In genomic region chr16:10674020-10674419, GRCm38 (mm10) we compare ENCODE assay signal across 15 mouse cellular contexts.
DNase-seq lines count a peak whose midpoint lies in the region; ATAC-seq and TF ChIP-seq lines count a peak whose summit lies in the region.
"Had no signal": no experiment of that assay in that cellular context is flagged by ENCODE, and none has a peak within 500 bp of the region (broad histone marks: within the 10 kb centered on the region; RNA-seq: fewer than 3 reads in every experiment).

No protein-coding gene starts in this region.

- WGBS in heart, embryonic 13.5 days = 22% methylated on average over 2 of the region's 2 CpGs
- 81% methylated on average over 2 of the region's 2 CpGs for WGBS in thymus, adult 2 months
- 28% methylated on average over 2 of the region's 2 CpGs for WGBS in intestine, postnatal 0 days

- no peak overlapping the region for H3K4me2 ChIP-seq in heart, embryonic 13.5 days
- H3K4me2 ChIP-seq in intestine, postnatal 0 days (replicated peaks; ENCODE audit: low read depth) = no peak overlapping the region
- H3K4me2 ChIP-seq: embryonic facial prominence, embryonic 15.5 days; hindbrain, embryonic 14.5 days; neural tube, embryonic 13.5 days had no signal

- no peaks in the 10 kb centered on the region for H3K9me3 ChIP-seq in heart, embryonic 13.5 days
- H3K9me3 ChIP-seq in intestine, postnatal 0 days (ENCODE audit: control insufficient read depth) = no peaks in the 10 kb centered on the region
- H3K9me3 ChIP-seq: embryonic facial prominence, embryonic 15.5 days; midbrain, embryonic 10.5 days; neural tube, embryonic 13.5 days had no signal

- no peak for TF ChIP-seq CTCF in thymus, adult 2 months (IDR thresholded peaks at IDR 0.05; ENCODE audit: borderline replicate concordance, control insufficient read depth, extremely low read depth, insufficient read depth, low read length, poor library complexity)
- TF ChIP-seq CTCF in intestine, postnatal 0 days (IDR thresholded peaks at IDR 0.05; ENCODE audit: low read depth) = no peak

- peaks cover 48% of the 10 kb centered on the region for H3K4me1 ChIP-seq in heart, embryonic 13.5 days
- H3K4me1 ChIP-seq in thymus, adult 2 months (replicated peaks; ENCODE audit: control insufficient read depth, insufficient read depth, low read length) = peaks cover 64% of the 10 kb centered on the region
- peaks cover 6% of the 10 kb centered on the region; the same call in 1 of the 2 replicates for H3K4me1 ChIP-seq in intestine, postnatal 0 days (replicated peaks; ENCODE audit: control insufficient read depth, insufficient read depth, low read length)
- H3K4me1 ChIP-seq: embryonic facial prominence, embryonic 15.5 days; midbrain, embryonic 10.5 days had no signal

- no peak for DNase-seq in heart, postnatal 4 days
- no peak for DNase-seq in thymus, adult 2 months
- no peak for DNase-seq in thymus, postnatal 0 days (ENCODE audit: low spot score)
- DNase-seq in cerebellum, postnatal 36 days = no peak
- DNase-seq in lung, postnatal 14 days = no peak
- DNase-seq: cerebellum, adult 11-12 months; kidney, adult 9 months; right cerebral cortex, postnatal 4 days had no signal

- H3K36me3 ChIP-seq in heart, embryonic 13.5 days = no peaks in the 10 kb centered on the region
- no peaks in the 10 kb centered on the region for H3K36me3 ChIP-seq in thymus, adult 2 months (ENCODE audit: control insufficient read depth, insufficient read depth, low read length)
- H3K36me3 ChIP-seq in intestine, postnatal 0 days (ENCODE audit: control insufficient read depth, insufficient read depth) = no peaks in the 10 kb centered on the region
- H3K36me3 ChIP-seq: embryonic facial prominence, embryonic 15.5 days; midbrain, embryonic 10.5 days; neural tube, embryonic 13.5 days had no signal

- peak overlapping the region; percentile 45; the same call in 1 of the 2 replicates for H3K9ac ChIP-seq in heart, embryonic 13.5 days
- no peak overlapping the region for H3K9ac ChIP-seq in intestine, postnatal 0 days (ENCODE audit: low read depth, low read length)
- H3K9ac ChIP-seq: embryonic facial prominence, embryonic 15.5 days; hindbrain, embryonic 14.5 days; liver, embryonic 14.5 days; neural tube, embryonic 13.5 days had no signal

- H3K27me3 ChIP-seq in heart, embryonic 13.5 days (replicated peaks) = no peaks in the 10 kb centered on the region
- no peaks in the 10 kb centered on the region for H3K27me3 ChIP-seq in thymus, adult 2 months (ENCODE audit: control insufficient read depth, insufficient read depth, low read length)
- no peaks in the 10 kb centered on the region for H3K27me3 ChIP-seq in intestine, postnatal 0 days (replicated peaks; ENCODE audit: control insufficient read depth, insufficient read depth, low read length)
- H3K27me3 ChIP-seq: embryonic facial prominence, embryonic 15.5 days; neural tube, embryonic 13.5 days had no signal

- no peak for TF ChIP-seq POLR2A in thymus, adult 2 months (IDR thresholded peaks at IDR 0.05; ENCODE audit: control insufficient read depth, extremely low read depth, insufficient read depth, low read length, poor library complexity)

- no peak for ATAC-seq in heart, embryonic 13.5 days (ENCODE audit: extremely low read depth, insufficient number of reproducible peaks, low FRiP score, low TSS enrichment)
- ATAC-seq in intestine, postnatal 0 days = peak; percentile 51; the same call in 1 of the 2 replicates

- H3K27ac ChIP-seq in heart, embryonic 13.5 days (replicated peaks) = peak overlapping the region; percentile 52; the same call in 1 of the 2 replicates
- peak overlapping the region; percentile 23; the same call in 1 of the 2 replicates for H3K27ac ChIP-seq in thymus, adult 2 months (ENCODE audit: control insufficient read depth, insufficient read depth, low read length)
- no peak overlapping the region for H3K27ac ChIP-seq in intestine, postnatal 0 days (ENCODE audit: low read depth, low read length)
- H3K27ac ChIP-seq: embryonic facial prominence, embryonic 15.5 days; hindbrain, embryonic 14.5 days; liver, embryonic 14.5 days; midbrain, embryonic 10.5 days; neural tube, embryonic 13.5 days had no signal

- no peak overlapping the region for H3K4me3 ChIP-seq in heart, embryonic 13.5 days
- no peak overlapping the region for H3K4me3 ChIP-seq in thymus, adult 2 months (ENCODE audit: control insufficient read depth, insufficient read depth, low read length)
- H3K4me3 ChIP-seq in intestine, postnatal 0 days (ENCODE audit: low read depth, low read length) = no peak overlapping the region
- H3K4me3 ChIP-seq: embryonic facial prominence, embryonic 15.5 days; midbrain, embryonic 10.5 days; neural tube, embryonic 13.5 days had no signal
